Mouse (Mus musculus) liver, embryonic 15.5 days (tissue): ENCODE measurements around the gene Pde4a. TPM values are rescaled to one million over a fixed set of nuclear protein-coding genes. Genes with fewer than 3 reads are reported as not detected.

Source experiments
- ATAC-seq: fragments of 200-750 bp; cut with Nextera tagmentation; 2 replicates; pipeline ENCODE4 v1.8.0; 2017; ENCODE audit warnings: moderate number of reproducible peaks, mild to moderate bottlenecking, moderate library complexity; ENCODE audit not compliant: insufficient read depth
- H3K27ac ChIP-seq: fragments of 300-500 bp; sonication (generic); replicated peaks from 2 replicates; pipeline ENCODE4 v1.5.1; 2015; ENCODE audit warnings: mild to moderate bottlenecking, inconsistent platforms
- H3K27me3 ChIP-seq: fragments of 300-500 bp; sonication (generic); 2 replicates; pipeline ENCODE4 v1.6.1; 2015; ENCODE audit warnings: mild to moderate bottlenecking, inconsistent platforms
- H3K36me3 ChIP-seq: fragments of 300-500 bp; sonication (generic); replicated peaks from 2 replicates; pipeline ENCODE4 v1.6.1; 2015; ENCODE audit warnings: moderate library complexity, mild to moderate bottlenecking, inconsistent platforms
- H3K4me1 ChIP-seq: fragments of 300-500 bp; sonication (generic); replicated peaks from 2 replicates; pipeline ENCODE4 v1.6.1; 2015; ENCODE audit warnings: inconsistent platforms
- H3K4me2 ChIP-seq: fragments of 300-500 bp; sonication (generic); 2 replicates; pipeline ENCODE4 v1.6.1; 2015; ENCODE audit warnings: moderate library complexity, mild to moderate bottlenecking, inconsistent platforms
- H3K4me3 ChIP-seq: fragments of 300-500 bp; sonication (generic); replicated peaks from 2 replicates; pipeline ENCODE4 v1.5.1; 2015; ENCODE audit warnings: mild to moderate bottlenecking, inconsistent platforms
- H3K9ac ChIP-seq: fragments of 300-500 bp; sonication (generic); 2 replicates; pipeline ENCODE4 v1.6.1; 2015; ENCODE audit warnings: moderate library complexity, mild to moderate bottlenecking, inconsistent platforms
- H3K9me3 ChIP-seq: fragments of 300-500 bp; sonication (generic); replicated peaks from 2 replicates; pipeline ENCODE4 v1.6.1; 2016; ENCODE audit warnings: inconsistent platforms
- WGBS: fragments of 180-500 bp; shearing (Covaris S2); methylation state at CpG from one replicate; pipeline ENCODE4 v1.1.7; 2015; ENCODE audit warnings: mixed read lengths; ENCODE audit not compliant: insufficient replicate concordance; 5-methylcytosine and 5-hydroxymethylcytosine counted together
- polyA plus RNA-seq: library from polyadenylated mRNA; unstranded; fragments of >200 nt; fragmentation: Nextera tagmentation; extraction: Ambion mirVana; gene quantifications from 2 replicates; pipeline ENCODE4 v1.2.1, GENCODE M21; 2015

The Pde4a gene
- polyA plus RNA-seq, 1 experiment from 2014 or later: 1.8 TPM

GRCm38 (mm10) chr9:21236991-21237367 lies 71.5 kb downstream of the Pde4a start:
- peaks cover 6% of the 10 kb centered on the region for H3K27me3 ChIP-seq
- peak overlapping the region; percentile 91 for H3K4me2 ChIP-seq
- peak overlapping the region; percentile 94 for H3K4me3 ChIP-seq
- peaks cover 49% of the 10 kb centered on the region for H3K36me3 ChIP-seq
- no peak for ATAC-seq
- WGBS: 71% methylated on average over 25 of the region's 25 CpGs
- peak overlapping the region; percentile 97 for H3K27ac ChIP-seq
- H3K4me1 ChIP-seq: peaks cover 50% of the 10 kb centered on the region
- H3K9ac ChIP-seq: peak overlapping the region; percentile 96
- no peaks in the 10 kb centered on the region for H3K9me3 ChIP-seq

- H3K9ac ChIP-seq: peak overlapping the region; percentile 96
- WGBS: 12% methylated on average over 19 of the region's 19 CpGs
- H3K9me3 ChIP-seq: no peaks in the 10 kb centered on the region
- peak overlapping the region; percentile 94 for H3K4me3 ChIP-seq
- H3K27ac ChIP-seq: peak overlapping the region; percentile 97
- peaks cover 48% of the 10 kb centered on the region for H3K4me1 ChIP-seq
- ATAC-seq: no peak
- H3K27me3 ChIP-seq: peaks cover 11% of the 10 kb centered on the region
- H3K36me3 ChIP-seq: peaks cover 44% of the 10 kb centered on the region
- H3K4me2 ChIP-seq: peak overlapping the region; percentile 91
Measured at GRCm38 (mm10) chr9:21237368-21238003, 72.0 kb downstream of the Pde4a start.

GRCm38 (mm10) chr9:21238004-21238732 lies 72.7 kb downstream of the Pde4a start:
- Histone ChIP-seq H3K9ac (peak overlapping the region; percentile 96), H3K36me3 (peaks cover 38% of the 10 kb centered on the region), H3K4me2 (peak overlapping the region; percentile 91), H3K9me3 (no peaks in the 10 kb centered on the region), H3K4me3 (peak overlapping the region; percentile 94), H3K27ac (peak overlapping the region; percentile 97), H3K4me1 (peaks cover 48% of the 10 kb centered on the region), H3K27me3 (peaks cover 18% of the 10 kb centered on the region)
- under 1% methylated on average over 31 of the region's 31 CpGs for WGBS
- 0 out of 2 replicates have a peak, but pooled peaks have one; percentile 5 for ATAC-seq

- H3K4me1 ChIP-seq: peaks cover 50% of the 10 kb centered on the region
- peak within 1 kb of the TSS; percentile 91 for H3K4me2 ChIP-seq
- peak within 1 kb of the TSS; percentile 97 for H3K27ac ChIP-seq
- no peaks in the 10 kb centered on the region for H3K9me3 ChIP-seq
- H3K27me3 ChIP-seq: peaks cover 25% of the 10 kb centered on the region
- H3K4me3 ChIP-seq: peak within 1 kb of the TSS; percentile 94
- WGBS: under 1% methylated on average over 90 of the region's 90 CpGs
- peak; percentile 91 for ATAC-seq
- peak within 1 kb of the TSS; percentile 96 for H3K9ac ChIP-seq
- peaks cover 30% of the 10 kb centered on the region for H3K36me3 ChIP-seq
Measured at GRCm38 (mm10) chr9:21238733-21239464, 73.4 kb downstream of the Pde4a start, which contains the start of gene Keap1. Gene Keap1 (minus strand): TSS chr9:21239361.

- Histone ChIP-seq H3K4me3 (peak overlapping the region; percentile 94), H3K9ac (peak overlapping the region; percentile 96), H3K4me1 (peaks cover 56% of the 10 kb centered on the region), H3K9me3 (no peaks in the 10 kb centered on the region), H3K27me3 (peaks cover 30% of the 10 kb centered on the region), H3K4me2 (peak overlapping the region; percentile 91), H3K36me3 (peaks cover 25% of the 10 kb centered on the region), H3K27ac (peak overlapping the region; percentile 97)
- 14% methylated on average over 4 of the region's 4 CpGs for WGBS
- no peak for ATAC-seq
Measured at GRCm38 (mm10) chr9:21239465-21239848, 73.9 kb downstream of the Pde4a start.

- Histone ChIP-seq H3K27me3 (peaks cover 49% of the 10 kb centered on the region), H3K27ac (no peak overlapping the region), H3K4me1 (peaks cover 56% of the 10 kb centered on the region), H3K9me3 (no peaks in the 10 kb centered on the region), H3K36me3 (peaks cover 9% of the 10 kb centered on the region), H3K4me3 (no peak overlapping the region), H3K9ac (no peak overlapping the region), H3K4me2 (no peak overlapping the region)
- WGBS: 5% methylated on average over 11 of the region's 11 CpGs
- ATAC-seq: no peak
Measured at GRCm38 (mm10) chr9:21241343-21241742, 75.8 kb downstream of the Pde4a start.

DNA sequence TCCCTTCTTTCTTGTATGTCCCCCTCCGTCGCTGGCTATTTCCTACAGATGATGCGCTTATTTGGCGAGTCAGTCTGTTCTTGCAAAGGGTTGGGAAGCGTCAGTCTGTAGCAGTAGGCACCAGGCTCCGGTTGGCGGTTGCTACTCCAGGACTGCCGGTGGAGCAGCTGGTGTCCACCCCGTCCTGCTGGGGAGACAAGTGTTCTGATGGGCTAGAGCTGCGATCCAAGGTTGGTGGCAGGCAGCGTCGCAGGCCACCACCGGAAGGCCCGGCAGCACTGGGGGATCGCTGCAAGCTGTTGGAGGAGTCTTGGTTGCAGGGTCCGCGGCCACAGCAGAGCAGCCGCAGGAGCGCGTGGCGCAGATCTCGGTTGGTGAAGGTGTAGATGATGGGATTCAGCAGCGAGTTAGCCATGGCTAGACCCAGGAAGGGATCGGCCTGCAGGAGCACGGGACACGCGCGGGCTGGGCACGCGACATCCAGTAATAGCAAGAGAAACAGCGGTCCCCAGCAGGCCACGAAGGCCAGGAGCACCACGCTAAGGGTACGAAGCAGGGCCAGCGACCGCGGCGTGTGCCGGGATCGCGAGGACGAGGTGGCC lies 78.4 kb downstream of the Pde4a start:
- Histone ChIP-seq H3K4me3 (peak overlapping the region; percentile 42), H3K27ac (no peak overlapping the region), H3K9ac (no peak overlapping the region), H3K9me3 (no peaks in the 10 kb centered on the region), H3K27me3 (peaks cover 75% of the 10 kb centered on the region), H3K4me2 (peak overlapping the region; percentile 67), H3K4me1 (peaks cover 49% of the 10 kb centered on the region), H3K36me3 (no peaks in the 10 kb centered on the region)
- 11% methylated on average over 42 of the region's 42 CpGs for WGBS
- ATAC-seq: no peak

- no peaks in the 10 kb centered on the region for H3K36me3 ChIP-seq
- peaks cover 82% of the 10 kb centered on the region for H3K27me3 ChIP-seq
- WGBS: 2% methylated on average over 72 of the region's 72 CpGs
- H3K4me1 ChIP-seq: peaks cover 50% of the 10 kb centered on the region
- no peak for ATAC-seq
- no peaks in the 10 kb centered on the region for H3K9me3 ChIP-seq
- H3K4me3 ChIP-seq: peak overlapping the region; percentile 42
- no peak overlapping the region for H3K9ac ChIP-seq
- H3K4me2 ChIP-seq: peak overlapping the region; percentile 67
- no peak overlapping the region for H3K27ac ChIP-seq
Measured at GRCm38 (mm10) chr9:21244428-21245112, 79.1 kb downstream of the Pde4a start.

GRCm38 (mm10) chr9:21245113-21245487 lies 79.6 kb downstream of the Pde4a start:
- Histone ChIP-seq H3K4me2 (peak overlapping the region; percentile 67), H3K27ac (no peak overlapping the region), H3K9me3 (no peaks in the 10 kb centered on the region), H3K9ac (no peak overlapping the region), H3K27me3 (peaks cover 87% of the 10 kb centered on the region), H3K36me3 (no peaks in the 10 kb centered on the region), H3K4me3 (peak overlapping the region; percentile 42), H3K4me1 (peaks cover 50% of the 10 kb centered on the region)
- ATAC-seq: no peak
- 5% methylated on average over 16 of the region's 16 CpGs for WGBS

DNA sequence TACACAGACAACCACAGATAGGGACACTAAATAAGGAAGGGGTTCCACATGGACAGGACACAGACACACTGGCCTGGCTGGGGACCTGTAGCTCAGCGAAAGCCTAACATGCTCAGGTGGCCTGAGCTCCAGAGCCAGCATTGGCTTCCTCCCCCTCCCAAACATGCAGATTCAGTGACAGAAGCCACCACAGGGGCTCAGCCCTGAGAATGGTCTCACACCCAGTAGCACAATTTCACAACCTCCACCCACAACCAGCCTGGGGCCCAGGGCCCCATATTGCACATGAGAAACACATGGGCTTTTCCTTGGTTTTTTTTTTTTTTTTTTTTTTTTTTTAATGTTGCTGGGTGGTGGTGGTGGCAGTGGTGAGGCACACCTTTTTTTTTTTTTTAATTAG lies 80.8 kb downstream of the Pde4a start:
- no peaks in the 10 kb centered on the region for H3K9me3 ChIP-seq
- H3K27ac ChIP-seq: no peak overlapping the region
- H3K9ac ChIP-seq: no peak overlapping the region
- no peaks in the 10 kb centered on the region for H3K36me3 ChIP-seq
- no peak overlapping the region for H3K4me3 ChIP-seq
- peaks cover 46% of the 10 kb centered on the region for H3K4me1 ChIP-seq
- ATAC-seq: no peak
- H3K27me3 ChIP-seq: peaks cover 99% of the 10 kb centered on the region
- 74% methylated on average over 1 of the region's 1 CpGs for WGBS
- H3K4me2 ChIP-seq: no peak overlapping the region
